Mouse (Mus musculus) spleen, adult 2 months (tissue): ENCODE results near the gene Ube2s. TPM values are rescaled to one million over a fixed set of nuclear protein-coding genes. Genes with fewer than 3 reads are reported as not detected.
"Not testable (repeated sequence)": the region's sequence is repeated elsewhere in the genome, so short reads cannot be mapped to it uniquely, and the experiment has no call there.

Source experiments
- DNase-seq, 2 experiments: peaks; one replicate each; pipeline versions ENCODE4 v3.0.0 to v3.0.0-alpha.2; 2012 to 2021; ENCODE audit warnings: low spot score in 2 of 2, low read depth in 1 of 2
- H3K27ac ChIP-seq: fragments of 200-500 bp; 2 replicates; pipeline ENCODE4 v1.5.1; 2012; ENCODE audit warnings: low read length, inconsistent platforms; ENCODE audit not compliant: insufficient read depth
- H3K27me3 ChIP-seq: fragments of 200-500 bp; 2 replicates; pipeline ENCODE4 v1.6.1; 2012; ENCODE audit warnings: mild to moderate bottlenecking, moderate library complexity, low read length, inconsistent platforms; ENCODE audit not compliant: control insufficient read depth, insufficient read depth
- H3K36me3 ChIP-seq: fragments of 200-500 bp; 2 replicates; pipeline ENCODE4 v1.6.1; 2012; ENCODE audit warnings: mild to moderate bottlenecking, low read length, inconsistent platforms; ENCODE audit not compliant: control insufficient read depth, insufficient read depth
- H3K4me1 ChIP-seq: fragments of 200-500 bp; 2 replicates; pipeline ENCODE4 v1.6.1; 2011; ENCODE audit warnings: inconsistent platforms; ENCODE audit not compliant: control insufficient read depth, insufficient read depth, insufficient read length
- H3K4me3 ChIP-seq: fragments of 200-500 bp; 2 replicates; pipeline ENCODE4 v1.5.1; 2011; ENCODE audit warnings: mild to moderate bottlenecking, inconsistent platforms; ENCODE audit not compliant: insufficient read depth, insufficient read length; ENCODE audit errors: extremely low read depth
- CTCF ChIP-seq: fragments of 200-500 bp; IDR thresholded peaks from 2 replicates; pipeline ENCODE4 v1.5.1; 2011; ENCODE audit warnings: mild to moderate bottlenecking, inconsistent platforms; ENCODE audit not compliant: insufficient read depth, insufficient read length, insufficient replicate concordance; ENCODE audit errors: extremely low read depth
- POLR2A ChIP-seq: fragments of 200-500 bp; IDR thresholded peaks from 2 replicates; pipeline ENCODE4 v1.6.1; 2011; ENCODE audit warnings: low read depth, low read length, inconsistent platforms
- WGBS: fragments of 180-500 bp; shearing (Covaris S2); methylation state at CpG from one replicate; pipeline ENCODE4 v1.1.7; 2018; 5-methylcytosine and 5-hydroxymethylcytosine counted together
- polyA plus RNA-seq: library from polyadenylated mRNA; depleted of rRNA; stranded (reverse); fragments of >200 nt; gene quantifications from 2 replicates; pipeline ENCODE4 v1.2.3, GENCODE M21; 2012; rRNA removed

The Ube2s gene
- polyA plus RNA-seq: 167 and 175 TPM in 2 replicates

- H3K4me3 ChIP-seq: peak within 1 kb of the TSS; percentile 77
- peaks cover 8% of the 10 kb centered on the region for H3K4me1 ChIP-seq
- H3K27me3 ChIP-seq: no peaks in the 10 kb centered on the region
- peaks cover 17% of the 10 kb centered on the region for H3K36me3 ChIP-seq
- WGBS: under 1% methylated on average over 62 of the region's 62 CpGs
- TF ChIP-seq POLR2A (peak; percentile 60), CTCF (no peak)
- peak; percentile 97 to 100 for DNase-seq
- H3K27ac ChIP-seq: peak within 1 kb of the TSS; percentile 92
These were observed at the start of gene Ube2s for GRCm38 (mm10) chr7:4812303-4813104. Ube2s (minus strand) TSS chr7:4812590.

GRCm38 (mm10) chr7:4860926-4861325 lies 48.5 kb upstream of the Ube2s start:
- WGBS: 85% methylated on average over 3 of the region's 3 CpGs
- H3K27ac ChIP-seq, H3K4me3 ChIP-seq, H3K36me3 ChIP-seq, H3K4me1 ChIP-seq, H3K27me3 ChIP-seq, DNase-seq: not testable (repeated sequence)

GRCm38 (mm10) chr7:4859418-4859978 lies 47.1 kb upstream of the Ube2s start:
- Histone ChIP-seq H3K4me1 (no peaks in the 10 kb centered on the region), H3K4me3 (no peak overlapping the region), H3K36me3 (no peaks in the 10 kb centered on the region), H3K27me3 (no peaks in the 10 kb centered on the region), H3K27ac (no peak overlapping the region)
- WGBS: 89% methylated on average over 12 of the region's 12 CpGs
- no peak for DNase-seq
- TF ChIP-seq CTCF (no peak), POLR2A (no peak)

GRCm38 (mm10) chr7:4857321-4857720 lies 44.9 kb upstream of the Ube2s start:
- WGBS: 82% methylated on average over 7 of the region's 7 CpGs

GRCm38 (mm10) chr7:4856508-4856907 lies 44.1 kb upstream of the Ube2s start:
- DNase-seq: no peak
- Histone ChIP-seq H3K27me3 (no peaks in the 10 kb centered on the region), H3K4me1 (no peaks in the 10 kb centered on the region), H3K27ac (no peak overlapping the region), H3K4me3 (no peak overlapping the region), H3K36me3 (no peaks in the 10 kb centered on the region)
- 84% methylated on average over 9 of the region's 9 CpGs for WGBS
- no peak for TF ChIP-seq POLR2A
- no peak for TF ChIP-seq CTCF

More at GRCm38 (mm10) chr7:4857321-4857720, 44.9 kb upstream of the Ube2s start:
- Histone ChIP-seq H3K36me3 (no peaks in the 10 kb centered on the region), H3K27ac (no peak overlapping the region), H3K4me1 (no peaks in the 10 kb centered on the region), H3K27me3 (no peaks in the 10 kb centered on the region), H3K4me3 (no peak overlapping the region)
- no peak for DNase-seq
- no peak for TF ChIP-seq CTCF
- TF ChIP-seq POLR2A: no peak

- H3K4me1 ChIP-seq: no peaks in the 10 kb centered on the region
- no peak overlapping the region for H3K4me3 ChIP-seq
- no peaks in the 10 kb centered on the region for H3K36me3 ChIP-seq
- no peak overlapping the region for H3K27ac ChIP-seq
- DNase-seq: no peak
- 82% methylated on average over 3 of the region's 3 CpGs for WGBS
- no peaks in the 10 kb centered on the region for H3K27me3 ChIP-seq
- TF ChIP-seq CTCF (no peak), POLR2A (no peak)
These were observed 41.2 kb upstream of the Ube2s start for GRCm38 (mm10) chr7:4853613-4854012.

- Histone ChIP-seq H3K27ac (no peak overlapping the region), H3K36me3 (no peaks in the 10 kb centered on the region), H3K4me3 (no peak overlapping the region), H3K4me1 (no peaks in the 10 kb centered on the region), H3K27me3 (no peaks in the 10 kb centered on the region)
- WGBS: 88% methylated on average over 8 of the region's 8 CpGs
- no peak for DNase-seq
- no peak for TF ChIP-seq CTCF
- no peak for TF ChIP-seq POLR2A
These were observed 38.9 kb upstream of the Ube2s start for GRCm38 (mm10) chr7:4851315-4851688.
